Mouse (Mus musculus) spleen, adult 10 weeks (tissue): ENCODE results near the gene Pigz. TPM values are rescaled to one million over a fixed set of nuclear protein-coding genes. Genes with fewer than 3 reads are reported as not detected.

Source experiments
- polyA plus RNA-seq: library from polyadenylated mRNA; stranded (reverse); fragments of 350-450 nt; fragmentation: Illumina TruSeq; extraction: RNeasy Lipid Tissue Mini Kit (QIAGEN cat#74804); gene quantifications from one replicate; pipeline ENCODE4 v1.2.3, GENCODE M21; 2015; ENCODE audit warnings: low replicate concordance; ENCODE audit not compliant: insufficient read depth

Pigz gene
- polyA plus RNA-seq = 1.4 TPM

DNA sequence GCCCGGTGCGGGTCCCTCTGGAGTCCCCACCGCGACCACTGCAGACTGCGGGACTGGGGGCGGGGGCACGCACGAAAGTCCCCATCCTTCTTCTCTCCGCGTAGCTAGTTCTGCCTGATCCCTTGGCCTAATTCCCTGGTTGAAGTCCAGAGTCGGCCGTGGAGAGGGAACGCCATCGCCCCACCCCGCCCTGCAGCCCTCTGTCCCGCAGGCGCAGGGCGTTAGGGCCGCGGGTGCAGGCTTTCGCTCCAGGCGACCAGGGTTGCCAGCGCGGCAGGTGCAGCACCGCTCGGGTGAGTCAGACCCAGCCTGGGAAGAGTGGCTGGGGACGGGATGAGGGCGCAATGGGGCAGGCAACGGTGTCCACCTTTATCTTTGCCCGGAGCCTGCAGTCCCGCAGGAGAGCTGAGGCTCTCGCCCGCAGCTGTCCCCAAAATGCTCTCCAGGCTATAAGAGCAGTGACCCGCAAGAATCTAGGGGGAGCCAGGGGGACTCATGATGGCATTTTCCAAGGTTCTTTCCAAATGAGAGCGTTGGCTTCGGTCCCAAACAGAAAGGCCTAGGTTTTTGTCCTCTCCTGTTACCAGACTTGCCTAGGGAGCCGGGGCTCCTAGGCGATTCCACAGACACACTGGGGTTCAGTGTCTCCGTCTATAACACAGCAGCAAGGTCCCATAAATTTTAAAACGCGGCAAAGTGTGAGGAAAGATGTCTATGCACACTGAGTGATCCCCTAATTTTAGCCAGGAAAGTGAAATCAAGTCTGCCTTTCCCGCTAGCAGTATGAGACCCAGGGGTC lies at the start of gene Pigz:
Gene Pigz, plus strand, starts transcription at position 101 of the 799 bp plus-strand sequence.

DNA sequence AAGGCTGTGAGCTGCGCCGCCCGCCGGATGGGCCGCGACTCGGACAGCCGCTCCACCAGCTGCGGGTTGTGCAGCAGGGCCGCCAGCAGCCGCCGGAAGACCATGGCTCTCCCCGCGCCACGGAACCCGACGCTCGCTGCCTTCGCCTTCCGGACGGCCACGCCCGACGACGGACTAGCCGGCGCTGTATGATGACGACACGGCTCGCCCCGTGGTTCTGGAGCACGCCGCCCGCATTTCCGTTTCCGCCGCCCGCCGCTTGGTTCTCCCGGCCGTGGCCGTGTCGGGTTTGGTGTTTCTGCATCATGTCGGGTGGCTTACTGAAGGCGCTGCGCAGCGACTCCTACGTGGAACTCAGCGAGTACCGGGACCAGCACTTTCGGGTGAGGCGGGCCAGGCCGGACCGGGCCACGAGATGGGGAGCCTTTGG lies 14.7 kb downstream of the Pigz start, which contains the start of the genes 0610012G03Rik and Ncbp2:
Gene 0610012G03Rik, minus strand, starts transcription at position 150 of the 430 bp plus-strand sequence.
Gene Ncbp2, plus strand, starts transcription at position 169 of the 430 bp plus-strand sequence.

Other genes with a start within 250 kb of the Pigz start
- 0.06 TPM for gene Meltf, start 55.0 kb upstream of the Pigz start, polyA plus RNA-seq
- 12.1 TPM for gene 0610012G03Rik, start 14.6 kb downstream of the Pigz start, polyA plus RNA-seq
- 54.5 TPM for gene Ncbp2, start 14.7 kb downstream of the Pigz start, polyA plus RNA-seq
- gene Senp5, start 69.4 kb downstream of the Pigz start, polyA plus RNA-seq = 30.1 TPM
- gene Pak2, start 145.5 kb downstream of the Pigz start, polyA plus RNA-seq = 109 TPM
- gene Pigx, start 165.9 kb downstream of the Pigz start, polyA plus RNA-seq = 59.4 TPM
- 11.7 TPM for gene Cep19, start 165.9 kb downstream of the Pigz start, polyA plus RNA-seq
- gene Nrros, start 231.7 kb downstream of the Pigz start, polyA plus RNA-seq = 72.5 TPM
- 10.9 TPM for gene Bex6, start 246.0 kb downstream of the Pigz start, polyA plus RNA-seq